Mouse (Mus musculus): Measurements from ENCODE around the gene Pgm2l1. TPM values are rescaled to one million over a fixed set of nuclear protein-coding genes. Genes with fewer than 3 reads are reported as not detected.
"Not testable (repeated sequence)": the region's sequence is repeated elsewhere in the genome, so short reads cannot be mapped to it uniquely, and the experiment has no call there.

The Pgm2l1 gene
- polyA plus RNA-seq, 1 experiment from 2014 or later = 8.2 TPM

DNA sequence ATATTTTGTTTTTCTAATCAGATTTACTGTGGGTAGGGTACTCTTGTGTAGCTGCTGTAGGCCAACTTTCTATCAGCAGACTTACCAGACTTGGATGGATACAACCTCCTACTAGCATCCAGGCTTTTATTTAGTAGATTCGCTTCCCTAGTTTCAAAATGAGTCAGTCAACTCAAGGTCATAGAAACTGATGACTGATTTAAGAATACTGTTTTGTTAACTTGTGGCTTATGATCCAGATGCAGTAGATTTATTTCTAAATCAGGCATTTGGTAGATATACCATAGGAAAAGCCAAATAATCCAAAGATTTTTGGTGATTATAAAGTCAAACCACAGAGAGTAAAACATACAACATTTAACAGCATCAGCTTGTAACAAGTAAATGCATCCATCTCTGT is 3.5 kb downstream of the Pgm2l1 start:
- no peaks in the 10 kb centered on the region for H3K36me3 ChIP-seq
- peaks cover 14% of the 10 kb centered on the region; the same call in 1 of the 2 replicates for H3K4me1 ChIP-seq
- no peak overlapping the region for H3K9ac ChIP-seq
- no peaks in the 10 kb centered on the region for H3K27me3 ChIP-seq
- H3K4me3 ChIP-seq = no peak overlapping the region
- ATAC-seq (ENCODE audit: insufficient number of reproducible peaks, insufficient read depth, low FRiP score, low TSS enrichment, low read depth) = no peak
- WGBS = 81% methylated on average over 1 of the region's 1 CpGs
- no peak overlapping the region for H3K27ac ChIP-seq
- no peaks in the 10 kb centered on the region for H3K9me3 ChIP-seq
- no peak overlapping the region for H3K4me2 ChIP-seq

DNA sequence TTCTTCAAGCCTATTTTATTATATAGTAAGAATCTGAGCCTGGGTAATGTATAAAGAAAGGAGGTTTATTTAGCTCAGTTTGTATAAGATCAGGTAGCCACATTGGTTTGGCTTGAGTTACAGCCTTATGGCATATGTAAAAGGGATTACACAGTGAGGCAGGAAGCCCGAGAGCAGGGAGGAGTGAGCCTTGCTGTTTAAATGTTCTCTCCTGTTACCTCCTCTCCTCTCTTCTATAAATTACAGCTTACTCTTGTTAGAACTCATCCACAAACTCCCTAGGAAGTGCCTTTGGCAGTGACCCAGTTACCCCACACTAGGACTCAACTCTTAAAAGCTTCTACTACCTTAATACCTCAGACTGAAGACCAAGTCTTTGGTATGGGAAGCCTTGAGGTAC is 4.5 kb downstream of the Pgm2l1 start:
- H3K27ac ChIP-seq = no peak overlapping the region
- H3K36me3 ChIP-seq = no peaks in the 10 kb centered on the region
- H3K4me3 ChIP-seq = no peak overlapping the region
- H3K9me3 ChIP-seq = no peaks in the 10 kb centered on the region
- peaks cover 14% of the 10 kb centered on the region; the same call in 1 of the 2 replicates for H3K4me1 ChIP-seq
- H3K27me3 ChIP-seq = no peaks in the 10 kb centered on the region
- no peak overlapping the region for H3K9ac ChIP-seq
- WGBS = 22% methylated on average over 1 of the region's 1 CpGs
- ATAC-seq (ENCODE audit: insufficient number of reproducible peaks, insufficient read depth, low FRiP score, low TSS enrichment, low read depth) = no peak
- H3K4me2 ChIP-seq = no peak overlapping the region

DNA sequence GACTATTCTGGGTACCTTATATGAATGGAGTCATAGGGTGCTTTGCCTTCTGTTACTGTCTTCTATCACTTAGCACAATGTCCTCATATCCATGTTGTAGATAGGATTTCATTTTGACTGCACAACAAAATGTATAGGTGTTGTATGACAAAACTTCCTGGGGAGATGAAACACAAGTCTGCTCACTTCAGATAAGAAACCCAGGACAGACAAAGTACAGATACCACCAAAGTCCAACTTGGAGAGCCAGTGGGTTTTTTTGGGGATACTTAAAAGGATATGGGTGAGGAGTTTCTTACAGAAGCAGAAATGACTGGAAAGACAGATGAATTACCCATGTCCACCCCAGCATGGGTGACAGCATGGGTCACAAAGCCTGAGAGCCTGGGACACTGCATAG is 6.5 kb downstream of the Pgm2l1 start:
- Histone ChIP-seq H3K4me3 (no peak overlapping the region), H3K9me3 (no peaks in the 10 kb centered on the region), H3K4me1 (peaks cover 6% of the 10 kb centered on the region; the same call in 1 of the 2 replicates), H3K9ac (no peak overlapping the region), H3K27ac (no peak overlapping the region), H3K4me2 (no peak overlapping the region), H3K27me3 (no peaks in the 10 kb centered on the region), H3K36me3 (no peaks in the 10 kb centered on the region)
- ATAC-seq (ENCODE audit: insufficient number of reproducible peaks, insufficient read depth, low FRiP score, low TSS enrichment, low read depth) = no peak

DNA sequence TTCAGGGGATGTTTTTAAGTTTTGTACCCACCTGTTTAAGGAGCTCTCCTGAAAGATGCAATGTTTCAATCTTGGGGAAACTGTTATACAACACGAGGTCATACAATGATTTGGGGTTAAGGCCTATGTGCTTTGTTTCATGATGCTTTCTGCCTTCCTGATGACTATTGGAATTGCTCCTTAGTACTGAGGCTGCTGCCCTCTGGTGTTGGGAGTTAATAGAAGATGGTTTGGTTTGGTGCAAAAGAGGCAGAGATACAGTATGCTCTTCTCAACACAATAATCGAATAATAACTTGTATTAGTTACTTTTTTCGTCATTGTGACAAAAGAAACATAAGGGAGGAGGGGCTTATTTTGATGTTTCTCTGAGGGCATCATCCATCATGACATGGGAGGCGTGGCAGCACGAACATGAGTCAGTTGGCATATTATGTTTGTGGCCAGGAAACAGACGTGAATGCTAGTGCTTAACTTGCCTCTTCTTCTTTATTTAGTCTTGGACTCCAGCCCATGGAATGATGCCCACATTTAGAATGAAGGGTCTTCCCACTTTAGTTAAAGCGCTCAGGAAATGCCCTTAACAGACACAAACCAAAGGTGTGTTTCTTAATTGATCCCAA is 7.2 kb downstream of the Pgm2l1 start:
- Histone ChIP-seq H3K4me3 (no peak overlapping the region), H3K4me2 (no peak overlapping the region), H3K36me3 (no peaks in the 10 kb centered on the region), H3K9ac (no peak overlapping the region), H3K9me3 (no peaks in the 10 kb centered on the region), H3K27ac (no peak overlapping the region), H3K4me1 (peaks cover 9% of the 10 kb centered on the region), H3K27me3 (no peaks in the 10 kb centered on the region)
- no peak for ATAC-seq (ENCODE audit: insufficient number of reproducible peaks, insufficient read depth, low FRiP score, low TSS enrichment, low read depth)
- WGBS = 58% methylated on average over 7 of the region's 7 CpGs

DNA sequence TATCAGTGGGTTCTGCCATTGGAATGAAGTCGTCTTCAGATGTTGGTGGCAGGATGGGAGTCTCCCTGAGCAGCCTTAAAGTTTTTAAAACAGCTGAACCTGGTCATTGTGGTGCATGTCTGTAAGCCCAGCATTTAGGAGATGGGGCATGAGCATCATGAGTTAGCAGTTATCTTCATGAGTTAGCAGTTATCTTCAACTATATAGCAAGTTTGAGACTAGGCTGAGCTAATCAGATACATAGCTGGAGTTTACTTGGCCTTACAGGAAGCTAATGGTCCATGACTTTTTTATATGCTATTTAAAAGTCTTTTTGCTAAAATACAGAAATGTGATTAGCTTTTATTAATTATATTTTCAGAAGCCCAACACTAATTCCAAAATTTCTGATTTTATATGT is 11.1 kb downstream of the Pgm2l1 start:
- 87% methylated on average over 1 of the region's 1 CpGs for WGBS
- no peak overlapping the region for H3K9ac ChIP-seq
- ATAC-seq (ENCODE audit: insufficient number of reproducible peaks, insufficient read depth, low FRiP score, low TSS enrichment, low read depth) = no peak
- H3K9me3 ChIP-seq = no peaks in the 10 kb centered on the region
- H3K4me3 ChIP-seq = no peak overlapping the region
- no peak overlapping the region for H3K27ac ChIP-seq
- H3K36me3 ChIP-seq = no peaks in the 10 kb centered on the region
- H3K27me3 ChIP-seq = no peaks in the 10 kb centered on the region
- no peak overlapping the region for H3K4me2 ChIP-seq
- H3K4me1 ChIP-seq = peaks cover 5% of the 10 kb centered on the region; the same call in 1 of the 2 replicates

DNA sequence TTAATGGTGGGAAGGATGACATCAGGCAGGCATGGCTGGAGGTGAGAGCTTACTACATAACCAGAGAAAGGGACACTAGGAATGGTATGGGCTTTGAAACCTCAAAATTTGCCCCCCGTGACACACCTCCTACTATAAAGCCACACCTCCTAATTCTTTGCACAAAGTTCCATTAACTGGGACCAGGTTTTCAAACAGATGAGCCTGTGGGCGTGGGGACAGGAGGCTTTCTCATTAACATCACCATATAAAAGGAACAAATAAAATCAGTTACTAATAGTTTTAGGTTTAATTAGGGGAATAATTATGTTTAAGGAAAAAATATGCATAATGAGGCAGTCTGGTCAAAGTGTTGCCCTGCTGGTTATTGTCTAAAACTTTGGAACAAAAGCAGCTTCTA is 13.4 kb downstream of the Pgm2l1 start:
- Histone ChIP-seq H3K9ac (no peak overlapping the region), H3K27me3 (no peaks in the 10 kb centered on the region), H3K4me2 (no peak overlapping the region), H3K4me1 (peaks cover 3% of the 10 kb centered on the region; the same call in 1 of the 2 replicates), H3K4me3 (no peak overlapping the region), H3K9me3 (no peaks in the 10 kb centered on the region), H3K27ac (no peak overlapping the region), H3K36me3 (no peaks in the 10 kb centered on the region)
- no peak for ATAC-seq (ENCODE audit: insufficient number of reproducible peaks, insufficient read depth, low FRiP score, low TSS enrichment, low read depth)
- 72% methylated on average over 2 of the region's 2 CpGs for WGBS

DNA sequence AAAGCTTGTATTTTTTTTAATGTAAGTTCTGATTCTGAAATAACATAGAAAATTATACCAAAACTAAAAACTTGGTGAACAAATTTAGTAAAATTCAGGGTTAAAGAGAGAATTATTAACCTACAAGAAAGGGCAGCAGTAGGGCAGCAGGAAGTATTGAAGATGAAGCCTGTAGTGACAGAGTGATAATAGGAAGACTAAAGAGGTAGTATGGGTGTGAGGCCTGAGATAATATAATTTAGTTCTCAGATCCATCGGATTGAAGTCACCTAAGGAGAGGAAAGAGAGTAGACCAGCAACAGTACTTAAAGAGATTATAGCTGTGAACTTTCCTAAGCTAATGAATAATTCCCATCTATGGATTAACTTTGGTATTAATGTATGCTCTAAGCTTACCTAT is 15.8 kb downstream of the Pgm2l1 start:
- 91% methylated on average over 1 of the region's 1 CpGs for WGBS
- no peak overlapping the region for H3K4me2 ChIP-seq
- H3K9me3 ChIP-seq = no peaks in the 10 kb centered on the region
- H3K36me3 ChIP-seq = no peaks in the 10 kb centered on the region
- no peak overlapping the region for H3K9ac ChIP-seq
- ATAC-seq (ENCODE audit: insufficient number of reproducible peaks, insufficient read depth, low FRiP score, low TSS enrichment, low read depth) = no peak
- no peak overlapping the region for H3K27ac ChIP-seq
- no peaks in the 10 kb centered on the region for H3K27me3 ChIP-seq
- H3K4me3 ChIP-seq = no peak overlapping the region
- peaks cover 3% of the 10 kb centered on the region; the same call in 1 of the 2 replicates for H3K4me1 ChIP-seq

DNA sequence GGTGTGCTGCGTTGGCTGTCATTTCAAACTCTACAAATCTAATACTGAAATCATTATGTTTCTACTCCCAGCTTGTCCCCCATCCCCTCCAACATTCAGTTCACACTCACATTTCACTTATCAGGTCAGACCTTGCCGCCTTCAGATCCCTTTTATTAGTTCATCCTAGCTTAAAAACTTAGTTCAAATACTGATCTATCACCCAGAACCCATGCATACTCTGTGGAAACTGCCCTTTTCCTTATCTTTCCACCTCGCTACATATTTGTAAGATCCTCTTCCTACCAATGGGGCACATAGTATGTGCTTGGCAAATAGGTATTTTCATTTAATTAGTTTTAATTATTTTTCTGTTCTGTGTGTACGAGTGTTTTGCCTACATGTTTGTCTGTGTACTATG is 17.0 kb downstream of the Pgm2l1 start:
- Histone ChIP-seq H3K27ac (no peak overlapping the region), H3K4me2 (no peak overlapping the region), H3K36me3 (no peaks in the 10 kb centered on the region), H3K9me3 (no peaks in the 10 kb centered on the region), H3K9ac (no peak overlapping the region), H3K27me3 (no peaks in the 10 kb centered on the region), H3K4me1 (no peaks in the 10 kb centered on the region), H3K4me3 (no peak overlapping the region)
- ATAC-seq (ENCODE audit: insufficient number of reproducible peaks, insufficient read depth, low FRiP score, low TSS enrichment, low read depth) = no peak
- 89% methylated on average over 4 of the region's 4 CpGs for WGBS

DNA sequence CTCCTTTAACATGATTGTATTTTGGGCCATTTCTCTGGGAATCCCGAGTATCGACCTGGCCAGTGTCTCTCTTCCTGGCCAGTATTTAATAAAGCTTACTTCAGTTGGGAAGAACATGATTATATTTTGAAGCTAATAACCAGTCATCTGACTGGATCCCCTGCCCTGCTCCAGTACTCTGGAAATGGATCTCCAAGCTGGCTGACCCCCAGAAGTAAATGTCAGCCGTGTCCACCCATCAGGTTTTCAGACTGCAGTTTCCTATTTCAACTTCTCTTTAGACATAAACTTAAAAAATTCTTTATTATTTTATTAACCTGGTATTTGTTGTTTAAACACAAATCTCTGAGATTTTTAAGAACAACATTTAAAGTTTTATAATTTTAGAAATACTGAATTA is 18.0 kb downstream of the Pgm2l1 start:
- H3K4me3 ChIP-seq = no peak overlapping the region
- H3K9ac ChIP-seq = no peak overlapping the region
- H3K9me3 ChIP-seq = no peaks in the 10 kb centered on the region
- H3K4me2 ChIP-seq = no peak overlapping the region
- no peaks in the 10 kb centered on the region for H3K27me3 ChIP-seq
- H3K27ac ChIP-seq = no peak overlapping the region
- WGBS = 89% methylated on average over 3 of the region's 3 CpGs
- H3K36me3 ChIP-seq = no peaks in the 10 kb centered on the region
- no peaks in the 10 kb centered on the region for H3K4me1 ChIP-seq
- no peak for ATAC-seq (ENCODE audit: insufficient number of reproducible peaks, insufficient read depth, low FRiP score, low TSS enrichment, low read depth)

DNA sequence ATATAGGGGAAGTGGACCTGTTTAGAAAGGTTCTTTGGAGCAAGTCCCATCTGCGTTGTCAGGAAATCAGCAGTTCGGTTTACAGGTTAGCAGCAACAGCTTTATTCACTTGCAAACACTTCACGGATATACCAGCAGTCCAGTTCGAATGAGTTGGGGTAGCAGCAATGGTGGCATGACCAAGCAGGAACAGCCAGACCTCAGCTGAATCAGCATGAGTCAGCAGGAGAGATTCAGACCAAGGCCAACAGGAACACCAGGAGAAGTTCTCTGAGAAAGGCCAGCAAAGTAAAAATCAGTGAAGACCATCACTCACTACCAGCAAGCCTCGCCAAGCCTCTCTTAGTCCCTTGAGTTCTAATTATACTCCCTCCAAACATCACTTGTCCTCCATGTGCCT is 23.5 kb downstream of the Pgm2l1 start:
- H3K9ac ChIP-seq = no peak overlapping the region
- no peak overlapping the region for H3K4me2 ChIP-seq
- no peak overlapping the region for H3K27ac ChIP-seq
- WGBS = 93% methylated on average over 5 of the region's 5 CpGs
- no peak for ATAC-seq (ENCODE audit: insufficient number of reproducible peaks, insufficient read depth, low FRiP score, low TSS enrichment, low read depth)
- H3K4me3 ChIP-seq = no peak overlapping the region
- no peaks in the 10 kb centered on the region for H3K27me3 ChIP-seq
- no peaks in the 10 kb centered on the region for H3K9me3 ChIP-seq
- peaks cover 22% of the 10 kb centered on the region for H3K36me3 ChIP-seq
- H3K4me1 ChIP-seq = no peaks in the 10 kb centered on the region

DNA sequence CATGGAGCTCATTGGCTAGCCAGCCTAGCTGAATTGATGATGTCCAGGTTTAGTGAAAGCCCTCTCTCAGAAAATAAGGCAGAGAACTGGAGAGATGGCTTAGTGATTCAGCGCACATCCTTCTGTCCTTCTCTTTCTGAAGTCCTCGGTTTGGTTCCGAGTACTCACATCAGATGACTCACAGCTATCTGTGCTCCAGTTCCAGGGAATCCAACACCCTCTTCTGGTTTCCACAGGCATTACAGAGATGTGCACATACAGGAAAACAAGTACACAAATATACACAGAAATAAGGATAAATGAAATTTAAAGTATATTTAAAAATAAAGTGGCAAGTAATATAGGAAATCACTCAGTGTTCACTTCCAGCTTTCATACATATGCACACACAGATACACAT is 35.2 kb downstream of the Pgm2l1 start:
- Histone ChIP-seq H3K27me3 (no peaks in the 10 kb centered on the region), H3K27ac (no peak overlapping the region), H3K36me3 (peaks cover 14% of the 10 kb centered on the region), H3K4me1 (no peaks in the 10 kb centered on the region), H3K9me3 (no peaks in the 10 kb centered on the region), H3K4me3 (no peak overlapping the region), H3K9ac (no peak overlapping the region), H3K4me2 (no peak overlapping the region)
- ATAC-seq (ENCODE audit: insufficient number of reproducible peaks, insufficient read depth, low FRiP score, low TSS enrichment, low read depth) = no peak
- WGBS = 89% methylated on average over 3 of the region's 3 CpGs

DNA sequence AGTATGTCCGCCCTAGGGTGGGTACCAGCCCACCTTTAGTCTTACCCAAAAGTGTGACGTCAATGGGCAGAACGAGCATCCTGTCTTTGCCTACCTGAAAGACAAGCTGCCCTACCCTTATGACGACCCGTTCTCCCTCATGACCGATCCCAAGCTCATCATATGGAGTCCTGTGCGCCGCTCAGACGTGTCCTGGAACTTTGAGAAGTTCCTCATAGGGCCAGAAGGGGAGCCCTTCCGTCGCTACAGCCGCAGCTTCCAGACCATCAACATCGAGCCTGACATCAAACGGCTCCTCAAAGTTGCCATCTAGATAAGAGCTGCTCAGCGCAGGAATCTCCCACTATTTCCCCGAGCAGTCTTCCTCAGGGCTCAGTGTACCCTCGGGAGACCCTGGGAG is 37.7 kb downstream of the Pgm2l1 start:
- H3K4me1 ChIP-seq; H3K9ac ChIP-seq; ATAC-seq (ENCODE audit: insufficient number of reproducible peaks, insufficient read depth, low FRiP score, low TSS enrichment, low read depth); H3K27me3 ChIP-seq; H3K9me3 ChIP-seq; H3K4me3 ChIP-seq; H3K4me2 ChIP-seq; H3K27ac ChIP-seq: not testable (repeated sequence)
- peaks cover 25% of the 10 kb centered on the region for H3K36me3 ChIP-seq
- WGBS = 59% methylated on average over 17 of the region's 17 CpGs

Measured in embryonic facial prominence, embryonic 13.5 days (tissue).